Mouse (Mus musculus) embryonic facial prominence, embryonic 14.5 days (tissue): ENCODE data around the gene Surf4. TPM values are rescaled to one million over a fixed set of nuclear protein-coding genes. Genes with fewer than 3 reads are reported as not detected.
"Not testable (repeated sequence)": the region's sequence is repeated elsewhere in the genome, so short reads cannot be mapped to it uniquely, and the experiment has no call there.

Experiments used
- ATAC-seq: fragments of 200-750 bp; cut with Nextera tagmentation; 2 replicates; pipeline ENCODE4 v1.8.0; 2017; ENCODE audit warnings: low read depth, moderate number of reproducible peaks, moderate TSS enrichment
- DNase-seq: peaks from one replicate; pipeline ENCODE4 v3.0.0-alpha.2; 2015; ENCODE audit warnings: low spot score
- H3K27ac ChIP-seq: fragments of 300-500 bp; sonication (generic); replicated peaks from 2 replicates; pipeline ENCODE4 v1.5.1; 2014; ENCODE audit warnings: low read depth, mild to moderate bottlenecking, low read length, moderate library complexity
- H3K27me3 ChIP-seq: fragments of 300-500 bp; sonication (generic); replicated peaks from 2 replicates; pipeline ENCODE4 v1.6.1; 2014; ENCODE audit warnings: low read length; ENCODE audit not compliant: control insufficient read depth, insufficient read depth
- H3K36me3 ChIP-seq: fragments of 300-500 bp; sonication (generic); 2 replicates; pipeline ENCODE4 v1.6.1; 2014; ENCODE audit warnings: low read length, mixed read lengths; ENCODE audit not compliant: control insufficient read depth, insufficient read depth
- H3K4me1 ChIP-seq: fragments of 300-500 bp; sonication (generic); 2 replicates; pipeline ENCODE4 v1.6.1; 2014; ENCODE audit warnings: antibody characterized with exemption, low read length; ENCODE audit not compliant: control insufficient read depth, insufficient read depth
- H3K4me2 ChIP-seq: fragments of 300-500 bp; sonication (generic); 2 replicates; pipeline ENCODE4 v1.6.1; 2014; ENCODE audit warnings: low read depth, mild to moderate bottlenecking, low read length, moderate library complexity, mixed read lengths
- H3K4me3 ChIP-seq: fragments of 300-500 bp; sonication (generic); 2 replicates; pipeline ENCODE4 v1.5.1; 2014; ENCODE audit warnings: low read depth, mild to moderate bottlenecking, low read length
- H3K9ac ChIP-seq: fragments of 300-500 bp; sonication (generic); 2 replicates; pipeline ENCODE4 v1.6.1; 2014; ENCODE audit warnings: low read depth, mild to moderate bottlenecking, low read length, moderate library complexity, mixed read lengths
- H3K9me3 ChIP-seq: fragments of 300-500 bp; sonication (generic); 2 replicates; pipeline ENCODE4 v1.6.1; 2016; ENCODE audit warnings: low read length; ENCODE audit not compliant: control insufficient read depth
- WGBS: fragments of 180-500 bp; shearing (Covaris S2); extraction: QIAGEN DNeasy Blood & Tissue Kit; methylation state at CpG from one replicate; pipeline ENCODE4 v1.1.7; 2014; 5-methylcytosine and 5-hydroxymethylcytosine counted together
- polyA plus RNA-seq: library from polyadenylated mRNA; unstranded; fragments of >200 nt; fragmentation: Nextera tagmentation; extraction: Ambion mirVana; gene quantifications from 2 replicates; pipeline ENCODE4 v1.2.1, GENCODE M21; 2014

Surf4 gene
- polyA plus RNA-seq, 1 experiment from 2014 or later: 273 TPM

DNA sequence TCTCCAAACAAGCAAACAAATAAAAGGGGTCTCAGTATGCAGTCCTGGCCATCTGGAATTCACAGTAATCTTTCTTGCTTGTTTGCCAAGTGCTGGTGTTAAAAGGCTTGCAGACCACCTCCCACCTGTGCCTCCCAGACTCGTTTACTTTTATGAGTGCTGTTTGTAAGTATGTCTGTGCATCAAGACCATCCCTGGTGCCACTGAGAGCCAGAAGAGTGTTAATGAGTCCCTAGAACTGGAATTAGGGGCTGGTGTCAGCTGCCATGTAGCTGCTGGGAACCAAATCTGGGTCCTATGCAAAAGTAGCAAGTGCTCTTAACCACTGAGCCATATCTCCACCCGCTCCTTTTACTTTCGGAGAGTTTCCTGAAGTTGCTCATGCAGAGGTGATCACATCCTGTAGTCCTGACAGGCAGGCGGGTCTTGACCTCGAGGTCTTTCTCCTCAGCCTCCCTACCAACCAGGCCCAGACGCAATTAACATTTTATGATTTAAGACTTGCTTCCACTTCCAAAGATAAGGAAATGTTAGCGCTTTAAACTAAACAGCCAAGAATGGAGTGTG is 31.8 kb downstream of the Surf4 start:
- WGBS: 18% methylated on average over 7 of the region's 7 CpGs
- Histone ChIP-seq H3K4me3 (peak overlapping the region; percentile 75), H3K9ac (peak overlapping the region; percentile 80), H3K4me2 (peak overlapping the region; percentile 85), H3K27ac (peak overlapping the region; percentile 80), H3K9me3 (no peaks in the 10 kb centered on the region), H3K27me3 (no peaks in the 10 kb centered on the region), H3K36me3 (peaks cover 55% of the 10 kb centered on the region), H3K4me1 (peaks cover 11% of the 10 kb centered on the region)
- ATAC-seq: no peak
- DNase-seq: no peak

DNA sequence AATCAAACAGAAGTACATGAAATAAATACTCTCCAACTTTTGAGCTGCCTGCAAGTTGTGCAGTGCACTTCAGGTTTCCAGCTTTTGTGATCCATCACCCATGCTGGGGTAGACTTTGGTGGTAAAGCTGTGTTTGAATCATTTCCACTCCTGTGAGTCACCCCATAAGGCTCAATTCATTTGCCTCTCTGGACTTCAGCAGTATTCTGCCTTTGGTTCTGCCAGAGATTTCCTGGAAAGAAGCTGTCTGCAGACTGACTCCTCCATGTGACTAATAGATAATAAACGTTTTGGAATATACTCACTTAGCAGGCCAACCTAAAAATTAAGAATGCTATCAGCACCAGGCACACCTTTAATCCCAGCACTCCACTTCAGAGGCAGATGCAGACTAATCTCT is 33.0 kb downstream of the Surf4 start:
- no peaks in the 10 kb centered on the region for H3K27me3 ChIP-seq
- H3K36me3 ChIP-seq: peaks cover 53% of the 10 kb centered on the region
- no peak overlapping the region for H3K4me2 ChIP-seq
- no peak overlapping the region for H3K27ac ChIP-seq
- H3K9me3 ChIP-seq: no peaks in the 10 kb centered on the region
- ATAC-seq: no peak
- H3K9ac ChIP-seq: no peak overlapping the region
- WGBS: 81% methylated on average over 1 of the region's 1 CpGs
- H3K4me3 ChIP-seq: no peak overlapping the region
- H3K4me1 ChIP-seq: peaks cover 11% of the 10 kb centered on the region
- DNase-seq: no peak

DNA sequence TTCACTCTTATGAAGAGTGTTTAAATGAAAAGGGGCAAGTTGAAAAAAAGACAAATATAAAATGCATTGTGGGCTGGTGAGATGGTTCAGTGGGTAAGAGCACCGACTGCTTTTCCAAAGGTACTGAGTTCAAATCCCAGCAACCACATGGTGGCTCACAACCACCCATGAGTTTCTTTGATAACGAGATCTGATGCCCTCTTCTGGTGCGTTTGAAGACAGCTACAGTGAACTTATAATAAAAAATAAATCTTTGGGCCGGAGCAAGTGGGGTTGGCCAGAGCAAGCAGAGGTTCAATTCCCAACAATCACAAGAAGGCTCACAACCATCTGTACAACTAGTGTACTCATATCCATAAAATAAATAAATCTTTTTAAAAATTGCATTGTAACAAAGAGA is 37.8 kb downstream of the Surf4 start:
- Histone ChIP-seq H3K4me3 (no peak overlapping the region), H3K9ac (no peak overlapping the region), H3K4me1 (no peaks in the 10 kb centered on the region), H3K4me2 (no peak overlapping the region), H3K27me3 (no peaks in the 10 kb centered on the region), H3K27ac (no peak overlapping the region), H3K36me3 (peaks cover 84% of the 10 kb centered on the region), H3K9me3 (no peaks in the 10 kb centered on the region)
- ATAC-seq (no peak), DNase-seq (no peak)
- 87% methylated on average over 4 of the region's 4 CpGs for WGBS

DNA sequence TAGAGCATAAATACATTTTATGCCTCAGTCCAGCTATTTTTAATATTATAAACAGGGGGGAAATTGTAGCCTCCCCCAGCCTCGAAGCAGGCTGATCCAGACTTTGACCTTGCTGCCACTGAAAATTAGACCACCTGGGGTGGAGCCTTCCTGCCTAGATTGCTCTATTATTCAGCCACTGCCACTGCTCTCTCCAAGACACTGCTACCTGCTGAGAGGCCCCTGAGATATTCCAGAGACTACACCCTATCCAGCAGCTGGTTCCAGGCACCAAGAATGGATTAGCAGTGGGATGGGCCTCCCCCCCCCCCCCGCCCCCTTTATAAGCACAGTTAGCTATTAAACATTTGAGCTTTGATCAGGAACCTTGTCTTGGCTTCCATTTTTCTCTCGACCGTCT is 47.6 kb downstream of the Surf4 start:
- H3K9ac ChIP-seq, H3K27me3 ChIP-seq, ATAC-seq, H3K4me3 ChIP-seq, DNase-seq, H3K27ac ChIP-seq, H3K4me1 ChIP-seq, H3K4me2 ChIP-seq: not testable (repeated sequence)
- 69% methylated on average over 3 of the region's 4 CpGs for WGBS
- Histone ChIP-seq H3K9me3 (peaks cover 10% of the 10 kb centered on the region; the same call in 1 of the 2 replicates), H3K36me3 (peaks cover 27% of the 10 kb centered on the region)

DNA sequence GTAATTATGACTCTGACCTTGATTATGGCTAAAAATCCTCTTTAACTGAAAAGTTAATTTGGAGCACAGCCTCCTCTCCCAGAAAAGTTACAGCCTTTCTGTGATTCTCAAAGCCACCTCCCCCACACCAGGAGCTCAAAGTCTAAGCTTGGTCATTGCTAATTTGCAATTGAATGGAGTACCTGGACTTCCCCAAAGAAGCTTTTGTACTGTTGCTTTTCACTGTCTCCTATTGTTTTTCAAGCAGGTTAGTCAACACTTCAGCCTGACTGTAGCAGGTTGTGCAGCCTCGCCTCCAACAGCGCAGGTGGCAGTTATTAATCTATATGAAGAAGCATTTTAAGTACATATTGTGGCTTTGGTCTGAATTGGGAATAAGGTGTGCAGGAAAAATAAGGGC is 48.2 kb downstream of the Surf4 start:
- not testable (repeated sequence) for DNase-seq

DNA sequence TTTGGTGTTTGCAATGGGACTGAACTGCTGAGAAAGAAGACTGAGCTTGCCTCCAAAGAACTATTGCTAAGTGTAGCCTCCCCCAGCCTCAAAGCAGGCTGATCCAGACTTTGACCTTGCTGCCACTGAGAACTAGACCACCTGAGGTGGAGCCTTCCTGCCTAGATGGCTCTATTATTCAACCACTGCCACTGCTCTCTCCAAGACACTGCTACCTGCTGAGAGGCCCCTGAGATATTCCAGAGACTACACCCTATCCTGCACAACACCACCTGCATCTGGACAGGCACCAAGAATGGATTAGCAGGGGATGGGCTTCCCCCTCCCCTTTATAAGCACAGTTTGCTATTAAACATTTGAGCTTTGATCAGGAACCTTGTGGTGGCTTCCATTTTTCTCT is 55.2 kb downstream of the Surf4 start:
- Histone ChIP-seq H3K9ac (no peak overlapping the region), H3K9me3 (peaks cover 5% of the 10 kb centered on the region; the same call in 1 of the 2 replicates), H3K4me1 (no peaks in the 10 kb centered on the region), H3K36me3 (no peaks in the 10 kb centered on the region), H3K4me3 (no peak overlapping the region), H3K27me3 (no peaks in the 10 kb centered on the region), H3K4me2 (no peak overlapping the region), H3K27ac (no peak overlapping the region)
- DNase-seq: no peak
- ATAC-seq: no peak

More for the DNA sequence above, 48.2 kb downstream of the Surf4 start:
- ATAC-seq, H3K27ac ChIP-seq, H3K4me3 ChIP-seq, H3K9ac ChIP-seq, H3K4me1 ChIP-seq, H3K27me3 ChIP-seq, H3K4me2 ChIP-seq: not testable (repeated sequence)
- peaks cover 10% of the 10 kb centered on the region; the same call in 1 of the 2 replicates for H3K9me3 ChIP-seq
- WGBS: 92% methylated on average over 2 of the region's 2 CpGs
- H3K36me3 ChIP-seq: peaks cover 21% of the 10 kb centered on the region

DNA sequence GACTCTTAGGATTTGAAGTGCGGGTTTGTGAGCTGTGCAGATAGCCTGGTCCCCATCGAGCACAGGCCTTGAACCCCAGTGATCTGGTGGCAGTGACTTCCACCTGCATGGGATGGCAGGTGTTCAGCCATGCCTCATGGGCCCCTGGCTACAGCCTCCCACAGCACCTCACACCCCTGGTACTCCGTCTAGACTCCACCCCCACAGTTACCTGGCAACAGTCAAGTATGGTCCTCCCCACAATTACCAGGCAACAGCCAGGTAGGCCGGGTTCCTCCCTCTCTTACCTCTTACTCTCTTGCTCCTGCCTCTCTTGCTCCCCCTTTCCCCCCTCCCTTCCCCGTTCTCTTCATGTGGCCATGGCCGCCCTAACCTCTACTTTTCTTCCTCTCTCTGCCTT is 63.1 kb downstream of the Surf4 start:
- Histone ChIP-seq H3K27ac (no peak overlapping the region), H3K9ac (no peak overlapping the region), H3K27me3 (no peaks in the 10 kb centered on the region), H3K4me2 (no peak overlapping the region), H3K4me1 (no peaks in the 10 kb centered on the region), H3K4me3 (no peak overlapping the region), H3K36me3 (no peaks in the 10 kb centered on the region), H3K9me3 (no peaks in the 10 kb centered on the region)
- no peak for DNase-seq
- ATAC-seq: no peak
- 60% methylated on average over 6 of the region's 6 CpGs for WGBS

Other genes with a start within 250 kb of the Surf4 start
- not detected in 2 replicates for gene Abo, start 68.9 kb downstream of the Surf4 start, polyA plus RNA-seq
- gene Surf6, start 31.0 kb downstream of the Surf4 start, polyA plus RNA-seq: 14.4 and 15.4 TPM in 2 replicates
- gene Med22, start 23.3 kb downstream of the Surf4 start, polyA plus RNA-seq: 30.6 and 36.3 TPM in 2 replicates
- 667 and 701 TPM in 2 replicates for gene Rpl7a, start 23.2 kb downstream of the Surf4 start, polyA plus RNA-seq
- 31.2 and 34.3 TPM in 2 replicates for gene Surf2, start 17.6 kb downstream of the Surf4 start, polyA plus RNA-seq
- gene Surf1, start 17.4 kb downstream of the Surf4 start, polyA plus RNA-seq: 42.9 and 50.8 TPM in 2 replicates
- 0.07 and 0.16 TPM in 2 replicates for gene Stkld1, start 119 bp upstream of the Surf4 start, polyA plus RNA-seq
- gene Rexo4, start 30.5 kb upstream of the Surf4 start, polyA plus RNA-seq: 39.5 and 40.8 TPM in 2 replicates
- not detected in 2 replicates for gene Adamts13, start 39.5 kb upstream of the Surf4 start, polyA plus RNA-seq
- 57.6 and 65.0 TPM in 2 replicates for gene Cacfd1, start 76.0 kb upstream of the Surf4 start, polyA plus RNA-seq
- gene Slc2a6, start 94.1 kb upstream of the Surf4 start, polyA plus RNA-seq: 0.63 and 1.4 TPM in 2 replicates
- gene Mymk, start 138.3 kb upstream of the Surf4 start, polyA plus RNA-seq: 90.3 and 111 TPM in 2 replicates
- 4.6 and 8.0 TPM in 2 replicates for gene Adamtsl2, start 145.5 kb upstream of the Surf4 start, polyA plus RNA-seq
- gene Fam163b, start 208.6 kb upstream of the Surf4 start, polyA plus RNA-seq: 0.31 and 0.35 TPM in 2 replicates
- gene Dbh, start 231.3 kb upstream of the Surf4 start, polyA plus RNA-seq: 2.1 and 3.9 TPM in 2 replicates